Mouse (Mus musculus): ENCODE data around the gene Extl2. TPM values are rescaled to one million over a fixed set of nuclear protein-coding genes. Genes with fewer than 3 reads are reported as not detected.

Extl2 gene
- polyA plus RNA-seq, 1 experiment from 2014 or later = 43.8 TPM

DNA sequence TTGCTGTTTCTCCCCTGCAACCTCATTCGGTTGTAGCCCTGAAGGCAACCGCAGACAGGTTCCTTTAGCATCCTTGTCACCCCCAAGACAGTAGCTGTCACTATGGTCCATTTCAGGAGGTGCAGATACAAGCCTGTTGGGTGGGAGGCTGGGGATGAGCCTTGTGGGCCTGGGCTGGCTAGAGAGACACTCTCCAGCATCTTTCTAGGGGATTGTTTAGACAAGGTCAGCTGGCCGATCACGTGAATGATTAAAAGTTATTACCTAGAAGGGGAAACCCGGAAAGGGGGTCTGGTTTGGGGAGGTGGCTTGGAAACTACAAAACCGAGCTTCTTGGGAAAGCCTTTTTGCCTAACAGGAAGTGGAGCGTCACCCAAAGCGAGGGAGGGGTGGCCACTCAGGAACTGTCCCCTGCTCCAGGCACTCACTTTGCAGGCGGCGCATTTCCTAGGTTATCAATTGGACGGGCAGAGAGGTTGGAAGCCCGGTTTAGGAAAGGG, 729 bp downstream of the Extl2 start:
- TF ChIP-seq CTCF (IDR thresholded peaks at IDR 0.05) = no peak
- ChIA-PET POLR2A (no interaction called here), CTCF (interaction anchor here (1.2 to 2.6 kb wide), 2 partner anchors 15 to 26 kb away, joined by 3 to 10 read pairs; no protein-coding TSS in a partner anchor)
- in situ Hi-C loops (cut with MboI; ENCODE audit: low pct_unique_long_range_greater_than_20kb) = no loop called here
- no peaks in the 10 kb centered on the region for H3K27me3 ChIP-seq
- peak; percentile 62 for DNase-seq (ENCODE audit: low read depth, low spot score)
- peak; percentile 79 for ATAC-seq

DNA sequence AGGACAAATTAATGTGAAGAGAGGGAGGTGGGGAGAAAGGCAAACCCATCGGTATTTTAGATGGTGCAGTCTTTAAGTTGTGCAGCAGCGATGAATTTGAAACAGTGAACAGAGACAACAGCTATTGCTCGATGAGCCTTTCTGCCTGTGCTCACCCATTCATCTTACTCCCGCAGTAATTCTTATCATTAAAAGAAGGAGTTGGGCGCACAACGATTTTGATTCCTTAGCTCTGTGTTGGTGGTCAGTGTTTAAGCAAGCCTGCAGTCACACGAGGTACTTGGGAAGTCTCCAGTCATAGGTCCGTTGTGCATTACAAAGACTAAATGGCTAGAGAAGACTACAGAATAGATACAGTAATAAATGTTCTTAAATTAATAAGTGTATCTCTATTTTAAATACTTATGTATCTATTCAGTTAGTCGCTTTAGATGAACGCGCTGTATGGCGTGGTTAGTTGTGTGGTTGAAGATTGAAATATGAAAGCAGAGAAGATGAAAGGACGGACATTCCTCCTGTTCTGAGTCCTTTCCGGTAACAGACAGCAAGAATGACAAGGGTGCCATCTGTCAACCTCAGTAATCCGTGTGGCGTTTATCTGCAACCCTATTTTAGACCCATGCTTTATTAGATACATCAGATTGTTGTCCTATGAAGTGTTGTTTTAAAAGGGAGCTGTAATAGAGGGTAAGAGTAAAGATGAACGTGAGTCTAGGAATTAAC, 2.5 kb downstream of the Extl2 start:
- H3K27me3 ChIP-seq = no peaks in the 10 kb centered on the region
- DNase-seq (ENCODE audit: low read depth, low spot score) (no peak), ATAC-seq (no peak)
- in situ Hi-C loops (cut with MboI; ENCODE audit: low pct_unique_long_range_greater_than_20kb) = no loop called here
- CTCF ChIA-PET = interaction anchor here (1.2 kb wide), 1 partner anchor 32 kb away, joined by 3 read pairs; no protein-coding TSS in a partner anchor
- POLR2A ChIA-PET = no interaction called here
- no peak for TF ChIP-seq CTCF (IDR thresholded peaks at IDR 0.05)

GRCm38 (mm10) chr3:116014901-116015300, 7.6 kb downstream of the Extl2 start:
- in situ Hi-C loops (cut with MboI; ENCODE audit: low pct_unique_long_range_greater_than_20kb) = no loop called here
- TF ChIP-seq CTCF (IDR thresholded peaks at IDR 0.05) = no peak
- no peak for DNase-seq (ENCODE audit: low read depth, low spot score)
- ChIA-PET CTCF (no interaction called here), POLR2A (no interaction called here)
- no peaks in the 10 kb centered on the region for H3K27me3 ChIP-seq
- ATAC-seq = no peak

DNA sequence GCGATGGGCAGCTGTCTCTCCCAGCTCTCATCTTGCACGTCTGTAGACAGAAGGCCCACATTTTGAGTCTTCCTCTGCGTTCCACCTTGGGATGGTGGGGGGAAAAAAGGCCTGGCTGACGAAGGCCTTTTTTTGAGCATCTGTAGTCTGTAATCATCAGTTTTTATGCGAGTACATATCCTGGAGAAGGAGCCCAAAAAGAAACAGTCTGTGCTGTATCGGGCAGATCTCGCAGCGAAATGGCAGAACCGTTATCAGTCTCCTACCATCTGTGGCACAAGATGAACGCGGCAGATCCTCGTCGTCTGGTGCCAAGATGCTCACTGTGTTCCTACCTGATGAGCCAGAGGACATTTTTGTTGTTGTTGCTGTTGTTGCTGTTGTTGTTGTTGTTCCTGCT, 8.9 kb downstream of the Extl2 start:
- POLR2A ChIA-PET = no interaction called here
- CTCF ChIA-PET = no interaction called here
- no peak for TF ChIP-seq CTCF (IDR thresholded peaks at IDR 0.05)
- DNase-seq (ENCODE audit: low read depth, low spot score) (no peak), ATAC-seq (no peak)
- no peaks in the 10 kb centered on the region for H3K27me3 ChIP-seq
- in situ Hi-C loops (cut with MboI; ENCODE audit: low pct_unique_long_range_greater_than_20kb) = no loop called here

GRCm38 (mm10) chr3:116018606-116019005, 11.3 kb downstream of the Extl2 start:
- in situ Hi-C loops (cut with MboI; ENCODE audit: low pct_unique_long_range_greater_than_20kb) = no loop called here
- no peak for TF ChIP-seq CTCF (IDR thresholded peaks at IDR 0.05)
- DNase-seq (ENCODE audit: low read depth, low spot score) = no peak
- no peak for ATAC-seq
- ChIA-PET CTCF (interaction anchor here (1.1 to 2.3 kb wide), 3 partner anchors 9 to 544 kb away, joined by 4 to 10 read pairs (median 5); partner anchors contain the start of gene Lrrc39), POLR2A (no interaction called here)
- H3K27me3 ChIP-seq = no peaks in the 10 kb centered on the region

DNA sequence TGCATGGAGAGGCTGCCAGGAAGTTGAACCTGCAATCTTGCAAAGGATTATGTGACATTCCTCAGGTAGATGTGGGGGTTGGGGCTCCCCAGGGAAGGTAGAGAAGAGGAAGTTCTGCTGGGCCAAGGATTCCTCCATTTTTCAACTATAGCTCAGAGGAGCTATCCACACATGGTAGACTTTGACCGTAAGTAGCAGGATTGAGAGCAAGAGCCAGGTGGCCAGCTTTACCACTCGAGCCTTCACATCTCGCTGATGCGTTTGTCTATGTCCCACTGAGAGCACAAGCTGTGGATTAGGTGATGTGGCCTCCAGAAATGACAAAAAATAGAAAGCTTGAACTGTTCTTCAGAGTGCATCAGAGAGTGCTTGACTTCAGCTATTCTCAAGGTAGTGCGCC, 11.9 kb downstream of the Extl2 start:
- TF ChIP-seq CTCF (IDR thresholded peaks at IDR 0.05) = no peak
- DNase-seq (ENCODE audit: low read depth, low spot score) (no peak), ATAC-seq (no peak)
- POLR2A ChIA-PET = no interaction called here
- H3K27me3 ChIP-seq = no peaks in the 10 kb centered on the region
- in situ Hi-C loops (cut with MboI; ENCODE audit: low pct_unique_long_range_greater_than_20kb) = no loop called here
- CTCF ChIA-PET = interaction anchor here (1.1 to 2.3 kb wide), 4 partner anchors 9 to 543 kb away, joined by 3 to 10 read pairs (median 4); partner anchors contain the start of gene Lrrc39

GRCm38 (mm10) chr3:116024236-116024635, 17.0 kb downstream of the Extl2 start:
- CTCF ChIA-PET = interaction anchor here (0.9 to 2.9 kb wide), 3 partner anchors 9 to 303 kb away, joined by 3 to 9 read pairs (median 3); no protein-coding TSS in a partner anchor
- DNase-seq (ENCODE audit: low read depth, low spot score) = no peak
- no peaks in the 10 kb centered on the region for H3K27me3 ChIP-seq
- ATAC-seq = peak; percentile 44
- POLR2A ChIA-PET = no interaction called here
- in situ Hi-C loops (cut with MboI; ENCODE audit: low pct_unique_long_range_greater_than_20kb) = no loop called here
- no peak for TF ChIP-seq CTCF (IDR thresholded peaks at IDR 0.05)

- no peak for TF ChIP-seq CTCF (IDR thresholded peaks at IDR 0.05)
- CTCF ChIA-PET = interaction anchor here (0.9 to 2.9 kb wide), 3 partner anchors 9 to 302 kb away, joined by 3 to 9 read pairs (median 3); no protein-coding TSS in a partner anchor
- in situ Hi-C loops (cut with MboI; ENCODE audit: low pct_unique_long_range_greater_than_20kb) = loop anchor here (5.0 to 25.0 kb wide), 2 partner anchors 463 to 713 kb away; no protein-coding TSS in a partner anchor
- POLR2A ChIA-PET = no interaction called here
- DNase-seq (ENCODE audit: low read depth, low spot score) (no peak), ATAC-seq (no peak)
- no peaks in the 10 kb centered on the region for H3K27me3 ChIP-seq
Measured at GRCm38 (mm10) chr3:116024669-116025068, 17.4 kb downstream of the Extl2 start.

GRCm38 (mm10) chr3:116025701-116026100, 18.4 kb downstream of the Extl2 start:
- ChIA-PET POLR2A (no interaction called here), CTCF (interaction anchor here (1.5 to 2.9 kb wide), 2 partner anchors 301 to 306 kb away, joined by 6 to 9 read pairs; no protein-coding TSS in a partner anchor)
- no peak for TF ChIP-seq CTCF (IDR thresholded peaks at IDR 0.05)
- in situ Hi-C loops (cut with MboI; ENCODE audit: low pct_unique_long_range_greater_than_20kb) = loop anchor here (5.0 to 25.0 kb wide), 2 partner anchors 462 to 712 kb away; no protein-coding TSS in a partner anchor
- ATAC-seq = no peak
- no peak for DNase-seq (ENCODE audit: low read depth, low spot score)
- H3K27me3 ChIP-seq = no peaks in the 10 kb centered on the region

GRCm38 (mm10) chr3:116026996-116027395, 19.7 kb downstream of the Extl2 start:
- ChIA-PET POLR2A (interaction anchor here (1.2 kb wide), 1 partner anchor 293 kb away, joined by 5 read pairs; no protein-coding TSS in a partner anchor), CTCF (interaction anchor here (0.9 to 2.9 kb wide), 4 partner anchors 9 to 316 kb away, joined by 3 to 10 read pairs (median 6); no protein-coding TSS in a partner anchor)

More at GRCm38 (mm10) chr3:116026996-116027395, 19.7 kb downstream of the Extl2 start:
- in situ Hi-C loops (cut with MboI; ENCODE audit: low pct_unique_long_range_greater_than_20kb) = loop anchor here (5.0 to 25.0 kb wide), 2 partner anchors 460 to 710 kb away; no protein-coding TSS in a partner anchor
- no peaks in the 10 kb centered on the region for H3K27me3 ChIP-seq
- no peak for TF ChIP-seq CTCF (IDR thresholded peaks at IDR 0.05)
- ATAC-seq (no peak), DNase-seq (ENCODE audit: low read depth, low spot score) (no peak)
